Mouse (Mus musculus) left cerebral cortex, postnatal 10 days (tissue): ENCODE measurements around the gene Cyp4f13. TPM values are rescaled to one million over a fixed set of nuclear protein-coding genes. Genes with fewer than 3 reads are reported as not detected.

Source experiments
- DNase-seq, 2 experiments: peaks; one replicate each; pipeline ENCODE4 v3.0.0; 2021 to 2022; ENCODE audit warnings: low spot score in 2 of 2, mixed read lengths in 1 of 2; ENCODE audit errors: extremely low spot score in 1 of 2
- intact Hi-C: fragments of 180-260 bp; cut with DNase I; formaldehyde crosslinking; loops from one replicate; pipeline ENCODE4 v1.15.1; 2025
- total RNA-seq, 2 experiments: library from RNA; stranded (reverse); gene quantifications; 2 replicates each; pipeline ENCODE4 v1.2.3; 2021

Gene Cyp4f13
- total RNA-seq, 2 experiments from 2014 or later: 9.5 to 10.0 TPM

DNA sequence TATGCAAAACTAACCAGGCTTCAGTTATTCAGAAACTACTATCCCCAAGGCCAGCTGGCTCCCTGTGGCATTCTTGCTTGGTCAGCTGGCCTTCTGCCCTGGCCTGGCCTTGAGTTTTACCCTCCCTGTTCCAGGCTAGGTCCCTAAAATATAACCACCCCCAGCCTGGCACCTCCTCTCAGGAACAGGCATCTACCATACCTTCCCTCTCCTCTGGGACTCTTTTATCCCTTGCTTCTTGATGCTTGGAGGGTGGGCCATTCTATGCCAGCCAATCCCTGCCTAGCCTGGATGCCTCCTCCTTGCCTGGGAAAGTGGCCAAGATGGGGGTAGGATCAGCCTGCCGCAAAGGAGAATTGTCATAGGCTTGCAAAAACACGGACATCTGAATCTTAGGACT, 30.1 kb downstream of the Cyp4f13 start, which contains the start of gene Cyp4f14:
Cyp4f14 (minus strand) TSS at position 212 of the 400 bp plus-strand sequence.
- peak in 1 of 2 experiments; percentile 27 for DNase-seq
- intact Hi-C loops: no loop called here

- DNase-seq: no peak
- intact Hi-C loops: no loop called here
These were observed 31.1 kb downstream of the Cyp4f13 start for GRCm38 (mm10) chr17:32916075-32916474.

DNA sequence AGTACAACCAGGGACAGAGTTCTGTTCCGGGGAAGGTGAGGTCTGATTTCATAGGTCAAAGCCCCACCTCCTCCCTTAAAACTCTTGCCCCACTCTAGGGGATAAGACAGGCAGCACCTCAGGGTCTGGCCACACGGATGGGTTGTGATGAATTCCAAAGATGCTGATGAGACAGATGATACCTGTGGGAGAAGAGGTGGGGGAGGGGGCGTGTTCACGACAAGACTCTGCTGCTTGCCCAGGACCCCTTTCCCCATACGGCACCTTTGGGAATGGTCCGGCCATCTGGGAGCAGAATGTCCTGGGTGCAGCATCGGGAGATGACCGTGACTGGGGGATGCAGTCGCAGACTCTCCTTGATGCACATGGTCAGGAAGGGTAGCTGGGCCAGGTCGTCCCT, 41.0 kb downstream of the Cyp4f13 start:
- DNase-seq: no peak
- intact Hi-C loops: loop anchor here (5.0 kb wide), 1 partner anchor 41 kb away; the partner anchor contains the start of gene Cyp4f13

DNA sequence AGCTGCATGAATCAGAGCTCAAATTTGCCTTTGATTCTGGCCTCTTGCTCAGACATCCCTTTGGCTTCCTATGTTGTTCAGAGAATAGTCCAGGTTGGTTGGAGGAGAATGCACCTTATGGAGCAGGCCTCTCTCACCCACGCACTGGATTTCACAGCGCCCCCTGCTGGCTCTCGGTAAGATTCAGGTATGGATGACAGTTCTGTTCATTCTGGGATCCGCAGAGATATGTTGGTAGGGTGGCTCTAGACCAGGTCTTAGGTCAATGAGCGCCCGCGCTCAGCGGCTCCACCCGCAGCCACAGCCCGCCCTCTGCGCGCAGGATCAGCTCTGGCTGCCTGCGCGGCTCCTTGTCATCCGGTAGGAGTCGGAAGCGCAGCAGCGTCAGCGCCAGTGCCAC, 42.0 kb downstream of the Cyp4f13 start:
- intact Hi-C loops: loop anchor here (5.0 kb wide), 1 partner anchor 42 kb away; the partner anchor contains the start of gene Cyp4f13

GRCm38 (mm10) chr17:32904414-32904813, 42.8 kb downstream of the Cyp4f13 start:
- intact Hi-C loops: no loop called here
- no peak for DNase-seq

More for the DNA sequence above, 42.0 kb downstream of the Cyp4f13 start:
- peak in 1 of 2 experiments; percentile 37 for DNase-seq

- intact Hi-C loops: no loop called here
- no peak for DNase-seq
These were observed 45.3 kb downstream of the Cyp4f13 start for GRCm38 (mm10) chr17:32901751-32902525.

DNA sequence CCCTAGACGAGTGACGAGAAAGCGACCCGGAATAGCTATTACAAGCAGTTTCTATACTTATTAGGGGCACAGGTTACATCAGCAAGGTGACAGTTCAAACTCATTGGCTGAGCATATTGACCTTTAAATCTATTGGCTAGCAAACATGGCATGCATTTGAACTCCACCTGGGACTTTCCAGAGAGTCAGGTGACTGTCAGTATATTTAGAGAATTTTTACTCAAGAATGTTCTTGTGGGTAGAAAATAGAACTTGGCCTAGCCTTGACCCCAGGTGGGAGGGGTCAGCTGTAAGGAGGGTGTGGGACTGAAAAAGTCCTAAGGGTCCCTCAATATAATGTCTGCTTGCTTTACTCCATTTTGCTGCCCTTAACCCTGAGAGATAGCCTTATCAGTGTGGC, 51.8 kb downstream of the Cyp4f13 start:
- DNase-seq: no peak
- intact Hi-C loops: no loop called here

DNA sequence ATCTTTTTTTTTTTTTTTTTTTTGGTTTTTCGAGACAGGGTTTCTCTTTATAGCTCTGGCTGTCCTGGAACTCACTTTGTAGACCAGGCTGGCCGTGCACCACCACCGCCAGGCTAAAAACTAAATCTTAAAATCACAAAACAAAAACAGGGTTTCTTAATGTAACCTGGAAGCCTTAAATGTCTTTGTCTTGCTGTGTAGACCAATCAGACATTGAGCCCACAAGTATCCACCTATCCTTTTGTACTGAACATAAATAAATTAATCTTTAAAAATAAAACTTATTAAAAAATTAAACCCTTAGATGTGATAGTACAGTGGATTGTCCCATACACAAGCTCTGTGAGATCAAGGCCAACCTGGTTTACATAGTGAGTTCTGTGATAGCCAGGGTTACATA, 53.3 kb downstream of the Cyp4f13 start:
- DNase-seq: no peak
- intact Hi-C loops: loop anchor here (5.0 kb wide), 1 partner anchor 67 kb away; no protein-coding TSS in a partner anchor

DNA sequence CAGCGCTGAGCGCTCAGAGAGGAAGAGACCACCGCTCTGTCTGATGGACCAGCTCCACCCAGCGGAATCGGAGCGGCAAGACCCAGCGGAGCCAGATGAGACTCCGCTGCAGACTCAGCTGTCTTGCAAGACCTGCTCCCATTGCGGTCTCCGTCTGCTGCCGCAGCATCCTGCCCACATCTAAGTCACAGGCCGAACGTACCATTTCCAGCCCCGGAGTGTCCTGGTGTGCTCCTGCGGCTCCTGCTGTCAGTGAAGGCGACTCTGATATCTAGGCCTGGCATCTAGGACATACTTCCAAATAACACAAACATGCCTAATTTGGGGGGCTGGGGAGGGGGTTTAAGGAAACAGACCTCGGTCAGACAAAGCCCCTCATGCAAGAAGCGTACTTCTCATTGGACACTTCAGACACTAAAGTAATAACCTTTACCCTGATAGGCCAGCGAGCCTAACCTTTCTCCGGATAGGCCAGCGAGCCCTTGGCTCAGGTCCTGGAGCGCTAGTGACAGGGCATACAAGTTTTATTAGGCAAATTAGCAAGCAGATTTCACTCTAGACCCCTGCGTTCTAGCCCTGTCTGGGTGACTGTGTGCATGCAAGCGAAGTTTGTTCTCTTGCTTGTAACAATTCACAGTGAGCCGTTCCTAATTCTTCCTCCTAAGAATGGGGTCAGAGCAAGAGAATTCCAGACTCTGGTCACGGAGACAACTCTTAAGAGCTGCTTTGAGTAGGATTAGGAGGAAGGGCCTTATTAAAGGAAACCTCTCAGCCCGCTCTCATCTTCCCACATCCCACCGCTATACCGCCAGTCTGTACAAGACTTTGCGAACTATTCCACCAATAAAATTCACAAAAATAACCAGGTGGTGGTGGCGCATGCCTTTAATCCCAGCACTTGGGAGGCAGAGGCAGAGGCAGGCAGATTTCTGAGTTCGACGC, 55.7 kb downstream of the Cyp4f13 start, which contains the start of gene Zfp870:
Zfp870 (minus strand) TSS at position 404 of the 942 bp plus-strand sequence.
- peak; percentile 90 to 93 for DNase-seq
- intact Hi-C loops: loop anchor here (5.0 kb wide), 1 partner anchor 64 kb away; no protein-coding TSS in a partner anchor

DNA sequence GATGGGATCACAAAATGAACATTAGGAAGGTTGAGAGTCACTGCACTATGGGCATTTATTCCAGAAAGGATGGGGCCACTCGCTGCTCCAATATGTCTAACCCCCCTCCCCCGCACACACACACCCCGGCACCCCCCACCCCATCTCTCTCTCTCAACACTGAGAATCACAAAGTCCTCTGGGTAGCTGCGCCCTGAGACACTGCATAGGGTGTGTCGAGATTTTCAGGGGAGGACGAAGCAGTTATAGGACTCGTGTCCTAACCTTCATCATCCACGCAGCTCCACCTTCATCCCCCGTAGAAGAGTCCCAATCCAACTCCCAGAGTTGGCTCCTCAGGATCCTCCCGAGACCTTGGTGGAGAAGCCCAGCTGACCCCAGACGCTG, 56.4 kb downstream of the Cyp4f13 start:
- peak in 1 of 2 experiments; percentile 24 for DNase-seq
- intact Hi-C loops: loop anchor here (5.0 kb wide), 1 partner anchor 64 kb away; no protein-coding TSS in a partner anchor

GRCm38 (mm10) chr17:32889611-32890010, 57.6 kb downstream of the Cyp4f13 start:
- DNase-seq: no peak

DNA sequence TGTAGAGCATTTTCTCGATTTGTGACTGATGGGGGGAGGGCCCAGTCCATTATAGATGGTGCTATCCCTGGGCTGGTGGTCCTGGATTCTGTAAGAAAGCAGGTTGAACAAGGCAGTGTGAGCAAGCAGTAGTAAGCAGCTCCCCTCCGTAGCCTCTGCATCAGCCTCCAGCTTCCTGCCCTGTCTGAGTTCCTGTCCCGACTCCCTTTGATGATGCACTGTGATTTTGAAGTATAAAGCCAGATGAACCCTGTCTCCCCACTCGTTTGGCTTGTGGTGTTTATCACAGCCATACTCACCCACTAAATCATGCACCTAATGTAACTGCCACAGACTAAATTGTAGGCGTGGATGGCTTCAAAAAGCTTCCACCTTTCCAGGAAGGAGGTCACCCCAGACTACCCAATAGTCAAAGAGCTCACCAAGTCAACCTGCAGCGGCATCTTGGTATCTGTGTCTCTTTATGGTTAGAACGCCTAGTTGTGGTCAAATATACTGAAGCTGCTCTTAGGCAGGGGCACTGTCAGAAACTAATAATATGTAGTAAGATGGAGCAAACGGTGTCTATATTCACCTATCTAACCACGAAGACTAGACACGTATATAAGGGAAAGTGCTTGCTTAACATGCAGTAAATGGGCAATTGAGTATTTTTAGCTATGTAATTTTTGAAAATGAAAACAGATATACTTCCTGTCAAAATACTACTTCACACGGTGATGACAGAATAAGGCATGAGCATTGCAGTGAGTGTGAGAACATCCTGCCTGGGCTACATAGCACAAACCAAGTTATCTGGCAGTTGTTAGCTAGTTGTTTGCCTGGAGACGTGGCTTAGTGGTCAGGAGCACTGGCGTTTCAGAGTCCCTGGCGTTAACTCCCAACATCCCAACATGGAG, 66.6 kb downstream of the Cyp4f13 start:
- intact Hi-C loops: no loop called here
- DNase-seq: no peak

More at GRCm38 (mm10) chr17:32889611-32890010, 57.6 kb downstream of the Cyp4f13 start:
- intact Hi-C loops: loop anchor here (5.0 kb wide), 1 partner anchor 62 kb away; no protein-coding TSS in a partner anchor

DNA sequence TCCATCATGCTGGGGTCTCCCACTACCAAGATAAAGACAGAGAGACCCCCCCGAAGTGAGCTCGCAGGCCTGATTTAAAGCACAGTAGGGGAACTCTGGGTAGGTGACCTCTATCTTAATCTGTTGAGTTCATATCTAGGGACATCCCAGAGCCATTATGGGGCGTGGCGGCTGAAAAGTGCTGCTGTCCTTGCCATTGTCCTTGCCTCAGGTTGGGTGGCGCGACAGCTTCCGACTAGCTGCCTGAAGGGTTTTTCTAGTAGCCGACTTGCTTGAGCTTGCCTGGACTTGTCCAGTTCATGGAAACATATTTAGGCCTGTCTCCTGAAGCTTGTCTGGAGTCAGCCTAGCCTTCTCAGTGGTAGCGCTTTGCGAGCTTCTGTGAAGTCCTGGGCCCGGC, 68.4 kb downstream of the Cyp4f13 start:
- intact Hi-C loops: no loop called here
- DNase-seq: no peak

GRCm38 (mm10) chr17:32877471-32878171, 69.6 kb downstream of the Cyp4f13 start:
- intact Hi-C loops: no loop called here
- no peak for DNase-seq
